Mouse (Mus musculus): Measurements from ENCODE around the gene Lyrm9.

- no peak for TF ChIP-seq CTCF (IDR thresholded peaks at IDR 0.05; ENCODE audit: borderline replicate concordance, extremely low read depth, insufficient read depth, insufficient read length)
- no peak for TF ChIP-seq POLR2A (IDR thresholded peaks at IDR 0.05; ENCODE audit: borderline replicate concordance, extremely low read depth, insufficient read depth, insufficient read length, poor library complexity, severe bottlenecking)
Measured at GRCm38 (mm10) chr11:78792465-78792864, 33.9 kb upstream of the Lyrm9 start.

Data from brain, embryonic 14.5 days (tissue).